Mouse (Mus musculus) layer of hippocampus, adult 8-10 months (tissue): ENCODE measurements around the gene Pygo2. TPM values are rescaled to one million over a fixed set of nuclear protein-coding genes. Genes with fewer than 3 reads are reported as not detected.
A peak's percentile ranks its signal among the peaks of the same experiment; 100 is the strongest.

ENCODE experiments used
- DNase-seq, 2 experiments: peaks; one replicate each; pipeline ENCODE4 v3.0.0; 2022; ENCODE audit warnings: low spot score in 2 of 2
- total RNA-seq, 4 experiments: library from RNA; stranded (reverse); gene quantifications; 2 replicates each; pipeline ENCODE4 v1.2.4; 2022

The Pygo2 gene
- total RNA-seq, 4 experiments from 2014 or later, result 49.4 to 61.0 (median 53.9) TPM

GRCm38 (mm10) chr3:89392871-89393311 is 37.1 kb upstream of the Pygo2 start:
- DNase-seq, result peak in 1 of 2 experiments; percentile 14

- peak; percentile 93 to 97 for DNase-seq
Observed at GRCm38 (mm10) chr3:89393605-89394004, 36.4 kb upstream of the Pygo2 start.

- DNase-seq, result peak in 1 of 2 experiments; percentile 68
Observed at GRCm38 (mm10) chr3:89394006-89394893, 35.8 kb upstream of the Pygo2 start, which contains the start of gene Zbtb7b. Gene Zbtb7b (minus strand): TSS chr3:89394776.

- no peak for DNase-seq
Observed at GRCm38 (mm10) chr3:89394894-89395256, 35.1 kb upstream of the Pygo2 start.

- no peak for DNase-seq
Observed at GRCm38 (mm10) chr3:89395419-89395805, 34.6 kb upstream of the Pygo2 start.

- no peak for DNase-seq
Observed at GRCm38 (mm10) chr3:89395806-89396653, 34.0 kb upstream of the Pygo2 start.

- no peak for DNase-seq
Observed at GRCm38 (mm10) chr3:89396654-89397005, 33.4 kb upstream of the Pygo2 start.

- DNase-seq, result no peak
Observed at GRCm38 (mm10) chr3:89401329-89401728, 28.7 kb upstream of the Pygo2 start.

- DNase-seq, result no peak
Observed at GRCm38 (mm10) chr3:89402693-89403092, 27.3 kb upstream of the Pygo2 start, which contains the start of gene Lenep. Gene Lenep (minus strand): TSS chr3:89402793.

- DNase-seq, result no peak
Observed at GRCm38 (mm10) chr3:89406887-89407286, 23.1 kb upstream of the Pygo2 start.

GRCm38 (mm10) chr3:89408448-89408847 is 21.6 kb upstream of the Pygo2 start:
- DNase-seq, result no peak

GRCm38 (mm10) chr3:89409701-89410100 is 20.3 kb upstream of the Pygo2 start:
- no peak for DNase-seq

GRCm38 (mm10) chr3:89410864-89411263 is 19.1 kb upstream of the Pygo2 start:
- no peak for DNase-seq

- DNase-seq, result peak; percentile 100
Observed at GRCm38 (mm10) chr3:89411490-89412393, 18.3 kb upstream of the Pygo2 start, which contains the start of gene Flad1. Gene Flad1 (minus strand): TSS chr3:89411870.

GRCm38 (mm10) chr3:89416158-89416557 is 13.9 kb upstream of the Pygo2 start:
- DNase-seq, result no peak

GRCm38 (mm10) chr3:89417131-89417530 is 12.9 kb upstream of the Pygo2 start:
- no peak for DNase-seq

GRCm38 (mm10) chr3:89417840-89418169 is 12.2 kb upstream of the Pygo2 start:
- DNase-seq, result no peak

- DNase-seq, result peak; percentile 94 to 98
Observed at GRCm38 (mm10) chr3:89418170-89418860, 11.7 kb upstream of the Pygo2 start, which contains the start of the genes Cks1b and Shc1. Gene Cks1b (minus strand): TSS chr3:89418383. Gene Shc1 (plus strand): TSS chr3:89418443.

- peak in 1 of 2 experiments; percentile 36 for DNase-seq
Observed at GRCm38 (mm10) chr3:89418861-89419250, 11.2 kb upstream of the Pygo2 start.

GRCm38 (mm10) chr3:89419571-89419970 is 10.4 kb upstream of the Pygo2 start:
- DNase-seq, result no peak
